Mouse (Mus musculus): Measurements from ENCODE around the gene Trmt61a.
"Not testable (repeated sequence)": the region's sequence is repeated elsewhere in the genome, so short reads cannot be mapped to it uniquely, and the experiment has no call there.

Trmt61a gene

DNA sequence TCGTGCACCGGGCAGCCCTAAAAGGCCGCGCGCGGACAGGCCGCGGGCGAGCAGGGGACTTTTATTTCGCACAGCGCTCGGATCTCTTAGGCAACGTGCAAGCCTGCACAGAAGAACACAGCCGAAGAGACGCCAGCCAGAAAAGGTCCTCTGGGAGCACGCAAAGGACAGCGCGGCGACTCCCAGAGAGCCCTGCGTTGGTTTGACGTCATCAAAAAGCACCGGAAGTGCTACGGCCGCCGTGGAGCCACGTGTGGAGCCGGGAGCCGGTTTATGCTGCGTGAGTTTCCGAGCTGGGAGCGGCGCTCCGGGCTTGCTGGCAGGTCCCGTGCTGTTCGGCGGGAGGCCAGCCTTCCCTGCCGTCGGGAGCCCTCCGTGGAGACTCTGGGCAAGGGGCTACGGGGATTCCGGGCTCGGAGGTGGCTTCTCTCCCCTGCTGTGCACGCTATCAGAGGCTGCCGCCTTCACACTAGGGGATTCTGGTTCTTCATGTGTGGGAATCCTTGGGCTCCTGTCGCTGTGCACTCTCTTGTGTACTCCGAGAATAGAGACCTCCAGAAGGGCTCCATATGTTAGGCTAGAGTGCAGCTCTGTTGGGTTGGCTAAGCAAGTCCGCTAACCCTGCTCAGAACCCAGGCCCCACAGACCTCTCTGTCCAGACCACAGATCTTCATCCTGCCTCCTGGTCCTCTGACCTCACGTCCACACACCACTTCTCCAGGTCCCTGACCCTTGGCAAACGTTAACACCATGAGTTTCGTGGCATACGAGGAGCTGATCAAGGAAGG is at the start of gene Trmt61a:
Gene Trmt61a, plus strand, starts transcription at position 224 of the 788 bp plus-strand sequence.
- peak; percentile 90 for DNase-seq

DNA sequence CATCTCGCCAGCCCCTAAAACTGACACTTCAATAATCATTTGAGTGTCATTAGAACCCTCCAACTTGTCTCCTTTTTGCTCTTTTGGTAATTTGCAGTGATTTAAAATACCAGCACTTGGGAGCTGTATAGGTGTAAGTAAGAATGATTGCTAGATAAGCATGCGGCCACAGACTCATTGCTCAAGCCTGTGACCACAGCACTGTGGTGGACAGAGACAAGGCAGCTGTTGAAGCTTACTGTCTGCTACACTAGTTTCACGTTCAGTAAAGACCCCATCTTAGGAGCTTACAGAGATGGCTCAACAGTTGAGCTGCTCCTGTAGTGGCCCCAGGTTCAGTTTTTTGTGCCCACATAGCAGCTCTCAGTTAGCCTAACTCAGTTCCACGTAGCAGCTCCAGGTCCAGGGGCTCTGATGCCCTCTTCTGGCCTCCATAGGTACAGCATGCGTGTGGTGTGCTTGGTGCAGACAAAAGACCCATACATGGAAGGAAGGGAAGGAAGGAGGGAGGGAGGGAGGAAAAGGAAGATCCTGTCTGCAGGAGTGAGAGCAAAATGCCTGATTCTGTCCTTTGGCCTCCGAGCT is 29.8 kb upstream of the Trmt61a start:
- DNase-seq, result peak; percentile 67

DNA sequence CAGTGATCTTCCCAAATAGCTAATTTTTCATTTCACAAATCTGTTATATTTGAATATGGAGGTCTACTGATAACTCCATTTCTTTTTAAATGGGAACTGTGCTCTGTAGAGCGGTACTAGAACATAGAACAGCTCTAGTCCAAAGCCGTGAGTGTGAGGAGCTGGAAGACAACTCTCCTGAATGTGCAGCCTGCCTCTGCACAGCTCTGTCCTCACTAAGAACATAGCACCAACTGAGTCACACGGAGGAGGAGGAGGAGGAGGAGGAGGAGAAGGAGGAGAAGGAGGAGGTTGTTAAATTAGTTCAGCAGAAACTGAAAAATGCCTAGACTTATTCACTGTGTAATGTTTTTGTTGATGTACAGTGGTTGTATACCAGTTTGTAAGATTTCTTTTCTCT is 25.0 kb upstream of the Trmt61a start:
- DNase-seq, result no peak

DNA sequence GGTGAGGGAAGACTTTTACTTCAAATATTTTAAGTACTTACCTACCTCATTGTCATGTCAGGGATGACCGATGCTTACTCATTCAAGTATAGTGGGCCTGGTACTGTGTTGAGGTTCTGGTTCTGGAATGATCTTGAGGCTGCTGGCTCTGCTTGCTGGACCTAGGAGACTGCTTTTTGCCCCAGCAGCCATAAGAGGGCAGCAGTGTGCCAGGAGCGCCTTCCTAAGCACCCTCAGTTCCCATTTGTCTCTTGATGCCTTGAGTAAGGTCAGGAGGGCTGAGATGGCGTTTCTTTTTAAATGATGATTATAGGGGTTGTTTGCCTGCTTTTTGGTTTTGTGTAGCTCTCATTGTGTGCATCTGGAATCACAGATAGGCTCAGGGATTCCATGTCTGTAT is 24.5 kb upstream of the Trmt61a start:
- DNase-seq, result peak; percentile 72

DNA sequence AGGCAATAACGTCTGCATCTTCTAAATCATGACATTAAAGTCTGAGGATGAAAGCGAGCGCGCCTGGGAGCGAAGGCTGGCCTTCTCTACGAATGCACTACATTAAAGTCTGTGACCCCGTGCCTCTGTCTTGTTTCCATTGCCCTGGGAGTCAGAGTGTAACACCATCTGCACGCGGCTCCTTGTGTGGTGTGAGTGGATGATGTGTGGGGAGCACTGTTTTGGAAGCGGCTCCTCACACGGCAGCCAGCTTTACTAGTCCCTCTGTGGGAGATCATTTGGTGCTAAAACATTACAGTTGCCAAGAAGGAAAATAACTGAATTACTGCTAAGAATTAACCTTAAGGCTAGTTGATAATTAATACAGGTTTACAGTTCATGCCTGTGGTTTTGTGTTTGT is 22.2 kb upstream of the Trmt61a start:
- no peak for DNase-seq

DNA sequence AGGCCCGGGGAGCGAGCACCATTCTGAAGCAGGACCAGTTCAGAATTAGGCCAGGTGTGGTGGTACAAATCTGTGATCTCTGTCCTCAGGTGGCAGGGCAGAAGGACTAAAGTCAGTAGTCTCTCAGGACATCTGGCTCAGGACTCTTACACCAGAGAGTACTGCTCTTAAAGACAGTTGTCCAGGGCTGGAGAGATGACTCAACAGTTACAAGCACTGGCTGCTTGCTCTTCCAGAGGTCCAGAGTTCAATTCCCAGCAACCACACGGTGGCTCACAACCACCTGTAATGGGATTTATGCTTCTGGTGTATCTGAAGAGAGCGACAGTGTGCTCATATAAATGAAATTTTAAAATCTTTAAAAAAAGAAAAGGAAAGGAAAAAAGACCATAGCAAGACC is 18.6 kb upstream of the Trmt61a start:
- no peak for DNase-seq

DNA sequence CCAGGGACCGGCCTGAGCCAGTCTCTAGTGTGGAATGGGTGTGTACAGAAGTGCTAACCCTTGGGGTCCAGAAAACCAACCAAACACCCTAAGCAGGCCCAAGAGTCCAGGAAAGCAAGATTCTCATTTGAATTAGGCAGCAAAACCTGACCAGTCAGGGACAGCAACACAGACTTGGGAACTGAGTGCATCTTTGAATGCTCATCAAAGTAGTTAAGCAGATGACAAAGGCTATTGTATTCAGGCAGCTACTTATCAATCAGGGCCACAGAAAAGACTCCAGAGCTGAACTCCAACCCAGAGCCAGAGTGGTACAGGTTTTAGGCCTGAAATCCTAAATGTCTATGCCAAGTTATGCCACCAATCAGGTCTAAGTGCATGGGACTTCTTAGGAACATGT is 17.3 kb upstream of the Trmt61a start:
- no peak for DNase-seq

DNA sequence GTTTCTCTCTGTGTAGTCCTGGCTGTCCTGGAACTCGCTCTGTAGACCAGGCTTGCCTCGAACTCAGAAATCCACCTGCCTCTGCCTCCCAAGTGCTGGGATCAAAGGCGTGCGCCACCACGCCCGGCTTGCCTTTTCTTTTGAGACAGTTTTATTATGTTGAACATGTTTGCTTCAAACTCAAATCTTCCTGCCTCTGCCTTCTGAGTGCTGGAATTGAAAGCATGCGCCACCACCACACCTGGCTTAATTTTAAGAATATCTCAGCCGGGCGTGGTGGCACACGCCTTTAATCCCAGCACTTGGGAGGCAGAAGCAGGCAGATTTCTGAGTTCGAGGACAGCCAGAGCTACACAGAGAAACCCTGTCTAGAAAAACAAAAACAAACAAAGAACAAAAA is 16.4 kb upstream of the Trmt61a start:
- not testable (repeated sequence) for DNase-seq

DNA sequence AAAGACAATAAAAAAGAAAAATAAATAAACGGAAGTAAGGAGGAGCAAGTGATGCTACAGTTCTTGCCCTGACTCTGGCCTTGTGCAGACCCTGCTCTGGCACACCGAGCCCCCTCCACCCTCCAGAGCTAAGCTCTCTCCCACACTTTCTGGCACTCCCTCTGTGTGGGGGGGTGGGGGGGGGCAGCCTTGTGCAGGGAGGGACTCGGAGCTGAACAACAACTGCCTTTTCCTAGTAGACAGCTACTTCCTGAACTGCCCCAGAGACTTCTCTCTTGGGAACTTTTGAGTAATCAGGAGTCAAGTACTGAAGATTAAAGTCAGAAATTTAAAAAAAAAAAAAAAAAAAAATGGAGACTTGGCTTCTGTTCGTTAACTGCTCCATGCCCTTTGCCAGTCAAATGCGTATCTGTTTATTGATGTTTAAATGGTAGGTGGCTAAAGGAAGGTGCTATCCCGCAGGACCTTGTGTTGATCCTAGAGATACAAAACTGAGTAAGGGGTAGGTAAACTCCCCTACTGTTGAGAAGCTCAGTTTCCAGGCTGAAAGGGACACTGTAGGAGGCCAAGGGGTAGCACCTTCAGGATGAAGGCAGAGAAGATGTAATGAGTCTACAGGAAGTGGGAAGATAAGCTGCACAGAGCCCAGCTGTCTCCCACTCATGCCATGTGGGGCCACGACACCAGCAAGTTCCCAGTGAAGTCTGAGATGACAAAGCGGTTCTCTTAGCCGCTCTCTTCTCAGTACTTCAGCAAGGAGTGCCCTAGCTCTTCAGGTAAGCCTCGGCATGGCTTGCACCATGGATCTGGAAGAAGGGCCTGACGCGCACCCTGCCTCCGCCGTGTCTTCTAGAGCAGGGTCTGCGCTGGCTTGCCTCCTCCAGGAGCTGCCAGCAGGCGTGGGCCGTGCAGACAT is 14.4 kb upstream of the Trmt61a start:
- no peak for DNase-seq

DNA sequence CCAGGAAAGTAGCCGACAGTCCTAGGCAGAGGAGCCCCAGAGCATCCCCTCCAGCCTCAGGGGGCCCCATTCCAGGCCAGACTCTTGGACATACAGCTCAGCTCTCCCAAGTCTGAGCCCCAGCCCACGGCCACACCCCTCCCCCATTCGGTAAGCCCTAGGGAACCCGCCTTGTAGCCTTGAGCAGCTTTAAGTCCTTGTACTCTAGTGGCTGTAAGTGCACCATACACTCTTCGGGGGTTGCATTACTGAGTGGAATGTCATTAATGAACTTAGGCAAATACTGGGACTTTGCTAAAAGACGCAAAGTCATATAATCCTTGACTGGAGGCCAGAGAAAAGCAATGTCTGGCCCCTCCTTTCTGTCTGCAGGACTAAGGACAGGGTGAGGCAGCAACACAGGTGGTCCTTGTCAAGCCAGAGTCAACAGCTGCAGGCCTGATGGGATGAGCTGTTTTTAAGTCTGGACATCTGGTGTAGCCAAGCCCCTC is 13.7 kb upstream of the Trmt61a start:
- no peak for DNase-seq

DNA sequence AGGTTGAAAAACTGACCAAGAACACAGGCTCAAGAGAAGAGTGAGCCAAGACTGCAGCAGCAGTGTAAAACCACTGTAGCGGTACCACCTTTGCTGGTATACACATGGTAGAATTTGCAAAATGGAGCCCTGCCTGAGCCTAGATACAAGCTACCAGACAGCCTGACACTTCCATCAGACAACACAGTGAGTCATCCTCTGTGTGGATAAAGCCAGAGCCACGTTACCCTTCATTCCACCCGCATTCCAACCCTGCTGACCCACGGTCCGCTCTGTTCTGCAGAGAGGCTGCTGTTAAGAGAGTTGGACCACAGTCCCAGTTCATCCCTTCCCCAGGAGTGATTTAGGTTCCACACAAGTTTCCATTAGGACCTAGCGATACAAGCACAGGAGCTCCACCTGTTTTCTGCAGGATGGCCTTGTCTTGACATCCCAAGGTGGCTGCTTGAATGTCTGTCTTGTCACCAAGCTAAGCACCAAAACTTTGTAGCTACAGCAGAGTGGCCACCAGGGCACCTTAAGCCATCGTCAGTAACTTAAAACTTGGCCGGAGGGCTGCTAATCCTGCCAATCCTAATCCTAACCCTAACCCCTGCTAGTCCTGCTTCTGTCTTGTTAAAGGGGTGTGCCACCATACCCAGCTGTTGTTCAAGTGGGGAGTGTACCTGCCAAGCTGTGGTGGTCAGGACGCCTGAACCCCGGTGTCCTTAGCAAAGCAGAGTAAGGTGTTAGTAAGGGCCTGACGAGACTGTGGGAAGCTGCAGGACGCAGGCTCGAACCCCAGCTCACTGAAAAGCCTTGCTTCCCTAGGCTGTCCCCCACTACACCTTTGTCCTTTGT is 12.6 kb upstream of the Trmt61a start:
- DNase-seq, result no peak

DNA sequence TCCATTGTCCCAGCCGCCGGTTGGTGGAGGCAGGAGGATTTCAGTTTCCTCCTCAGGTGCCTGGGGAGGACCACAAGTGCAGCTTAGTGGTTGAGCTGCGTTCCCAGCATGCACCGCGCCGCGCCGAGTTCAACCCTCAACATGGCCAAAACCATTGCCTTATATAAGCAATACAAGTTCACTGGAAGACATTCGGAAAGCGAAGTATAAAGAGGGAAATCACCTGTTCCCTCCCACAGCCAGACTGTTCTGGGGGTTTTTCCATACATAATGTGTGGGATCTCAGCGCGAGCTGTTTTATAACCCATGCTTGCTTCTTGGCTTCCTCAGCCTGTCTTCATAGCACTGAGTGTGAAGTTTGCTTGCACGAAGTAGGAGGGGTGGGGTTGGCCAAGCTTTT is 11.5 kb upstream of the Trmt61a start:
- DNase-seq, result no peak

DNA sequence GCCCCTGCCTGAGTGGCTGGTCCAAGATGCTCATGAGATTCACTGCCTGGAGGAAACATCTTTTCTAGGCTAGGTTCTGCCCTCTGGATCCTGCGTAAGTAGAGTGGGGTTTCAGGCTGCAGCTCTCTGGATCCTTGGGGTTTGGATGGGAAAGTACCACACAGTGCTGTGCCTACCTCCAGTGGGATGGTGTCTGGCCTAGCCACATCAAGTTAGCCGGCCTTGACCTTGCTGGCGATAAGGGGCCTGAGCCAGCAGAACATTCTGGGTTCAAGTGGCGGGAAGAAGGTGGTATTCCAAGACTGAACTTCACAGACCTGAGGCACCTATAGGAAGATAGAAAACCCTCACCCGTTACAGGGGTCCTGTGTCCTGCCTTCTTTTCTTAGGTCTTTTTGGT is 10.5 kb upstream of the Trmt61a start:
- no peak for DNase-seq

DNA sequence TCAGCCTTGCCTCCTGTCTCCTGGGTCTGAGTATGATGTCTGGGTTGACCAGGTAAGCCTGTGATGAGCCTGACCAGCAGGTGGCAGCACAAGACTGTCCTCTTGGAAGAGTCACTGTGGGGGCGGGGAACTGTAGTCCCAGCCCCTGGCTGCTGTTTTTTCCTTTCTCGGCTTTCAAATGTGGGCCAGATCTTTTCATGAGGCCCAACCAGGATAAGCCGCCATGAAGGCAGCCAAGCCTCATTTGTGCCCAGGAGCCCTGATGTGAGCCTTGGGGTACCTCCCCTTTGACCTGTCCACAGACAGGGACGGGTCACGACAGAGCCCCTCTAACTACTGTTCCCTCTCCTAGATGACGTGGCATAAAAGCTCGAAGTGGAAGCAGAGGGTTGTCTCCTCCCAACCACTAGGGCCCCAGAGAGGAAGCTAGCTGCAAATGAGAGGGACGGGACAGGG is 9.4 kb upstream of the Trmt61a start:
- DNase-seq, result peak; percentile 100

DNA sequence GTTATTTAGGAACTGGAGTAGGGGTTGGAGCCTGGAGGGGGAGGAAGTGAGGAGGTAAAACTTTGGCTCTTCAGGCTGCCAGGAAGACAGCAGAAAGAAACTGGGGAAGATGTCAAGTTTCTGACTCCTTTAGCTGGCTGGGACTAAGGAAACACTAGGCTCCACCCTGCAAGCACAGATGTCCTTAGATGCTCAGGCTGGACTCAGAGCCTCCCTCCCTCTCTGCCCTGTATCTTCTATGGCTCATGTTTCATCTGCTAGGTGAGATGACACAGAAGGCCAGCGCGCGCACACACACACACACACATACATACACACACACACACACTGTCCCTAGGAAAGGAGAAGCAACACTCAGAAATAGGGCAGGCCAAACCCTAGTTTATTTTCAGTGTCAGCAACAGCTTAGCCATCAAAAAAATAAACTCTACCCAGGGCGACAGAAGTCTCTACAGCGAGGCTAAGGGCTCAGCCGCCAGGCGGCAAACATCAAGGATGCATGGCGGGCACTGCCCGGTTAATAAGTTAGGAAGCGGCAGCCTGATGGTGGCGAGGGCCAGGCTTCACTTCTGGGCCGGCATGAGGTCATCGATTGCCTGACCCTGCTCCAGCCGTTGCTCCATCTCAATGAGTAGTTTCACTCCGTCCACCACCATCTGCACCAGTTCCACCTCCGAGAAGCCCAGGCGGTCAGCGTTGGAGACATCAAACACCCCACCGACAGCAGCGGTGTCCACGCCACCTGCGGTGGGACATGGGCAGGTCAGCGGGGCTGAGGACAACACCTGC is 8.7 kb upstream of the Trmt61a start:
- DNase-seq, result no peak

DNA sequence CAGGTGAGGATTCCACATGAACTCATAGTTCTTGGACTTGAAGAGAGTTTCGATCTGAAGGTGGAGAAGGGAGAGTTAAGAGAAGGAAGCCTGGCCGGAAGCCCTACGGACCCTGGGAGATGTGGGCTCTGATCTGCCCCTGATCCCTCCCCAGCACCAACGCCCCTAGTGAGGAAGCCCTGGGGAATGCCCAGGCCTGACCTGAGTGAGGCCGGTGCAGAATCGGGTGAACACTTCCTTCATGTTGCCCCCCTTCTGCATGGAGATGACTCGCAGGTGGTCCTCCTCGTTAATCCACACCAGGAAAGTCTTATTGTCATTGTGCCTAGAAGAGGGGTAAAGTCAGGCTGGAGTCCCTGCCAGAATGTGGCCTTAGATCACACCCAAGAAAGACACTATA is 7.9 kb upstream of the Trmt61a start:
- no peak for DNase-seq

DNA sequence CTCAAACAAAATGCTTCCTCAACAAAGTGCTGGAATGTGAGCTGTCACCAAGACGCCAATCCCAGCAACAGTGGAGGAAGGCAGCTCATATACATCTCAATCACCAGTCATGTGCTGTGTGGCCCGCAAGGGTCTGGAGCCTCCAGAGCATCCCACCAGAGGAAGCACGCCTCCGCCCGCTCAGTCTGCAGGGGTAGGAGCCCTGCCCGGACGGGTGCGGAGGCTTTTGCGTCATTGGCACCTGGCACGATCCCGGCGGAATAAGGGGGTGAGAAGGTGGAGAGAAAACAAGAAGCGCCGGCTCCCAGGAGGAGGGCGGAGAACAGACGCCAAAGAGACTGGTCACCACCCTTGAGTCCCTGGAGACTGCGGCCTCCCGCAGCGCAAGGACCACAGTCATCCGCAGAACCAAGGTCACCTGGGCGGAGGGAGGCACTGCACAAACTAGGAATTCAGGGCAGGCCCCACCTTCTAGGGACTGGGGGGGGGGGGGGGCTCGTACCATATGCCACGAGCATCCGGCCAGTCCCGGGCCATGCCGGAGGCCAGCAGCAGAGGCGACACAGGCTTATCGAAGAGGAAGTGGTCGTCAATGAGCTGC is 7.4 kb upstream of the Trmt61a start:
- peak; percentile 38 for DNase-seq

DNA sequence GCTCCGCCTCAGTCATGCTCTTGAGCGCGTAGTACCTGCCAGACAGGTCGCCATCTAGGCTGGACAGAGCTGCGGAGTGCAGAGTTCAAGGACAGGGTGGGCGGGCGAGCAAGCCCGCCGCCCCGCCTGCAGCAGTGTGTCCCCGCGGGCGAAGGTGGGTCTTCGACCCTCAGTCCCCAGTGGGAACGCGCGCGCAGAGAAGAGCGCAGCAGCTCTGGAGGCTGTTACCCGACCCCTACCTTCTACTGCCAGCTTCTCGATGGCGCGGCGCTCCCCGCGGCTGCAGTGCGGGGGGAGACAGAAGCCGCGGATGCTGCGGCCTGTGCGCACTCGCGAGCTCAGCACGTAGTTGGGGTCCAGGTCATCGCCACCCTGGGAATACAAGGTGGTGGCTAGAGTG is 6.9 kb upstream of the Trmt61a start:
- DNase-seq, result peak; percentile 43

DNA sequence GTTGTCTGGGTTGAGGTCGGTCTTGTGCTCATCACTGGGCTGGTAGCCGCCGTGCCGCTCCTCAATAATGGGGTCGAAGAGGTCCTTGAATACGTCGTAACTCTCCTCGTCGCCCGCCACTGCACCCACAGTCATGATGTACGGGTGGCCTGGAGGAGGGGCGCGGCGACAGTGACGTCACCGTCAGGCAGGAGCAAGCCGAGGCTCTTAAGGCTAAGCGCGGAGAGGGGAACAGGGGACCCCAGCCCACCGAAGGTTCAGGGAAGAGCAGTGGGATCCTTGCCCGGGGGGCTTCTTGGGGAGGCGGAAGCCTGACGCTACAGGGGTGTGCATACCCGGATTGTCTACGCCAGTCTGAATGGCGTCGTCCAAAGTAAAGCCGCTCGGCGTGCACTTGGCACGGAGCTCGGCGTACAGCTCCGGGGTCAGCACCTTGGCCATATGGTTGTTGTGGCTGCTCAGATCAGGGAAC is 6.4 kb upstream of the Trmt61a start:
- peak; percentile 82 for DNase-seq

DNA sequence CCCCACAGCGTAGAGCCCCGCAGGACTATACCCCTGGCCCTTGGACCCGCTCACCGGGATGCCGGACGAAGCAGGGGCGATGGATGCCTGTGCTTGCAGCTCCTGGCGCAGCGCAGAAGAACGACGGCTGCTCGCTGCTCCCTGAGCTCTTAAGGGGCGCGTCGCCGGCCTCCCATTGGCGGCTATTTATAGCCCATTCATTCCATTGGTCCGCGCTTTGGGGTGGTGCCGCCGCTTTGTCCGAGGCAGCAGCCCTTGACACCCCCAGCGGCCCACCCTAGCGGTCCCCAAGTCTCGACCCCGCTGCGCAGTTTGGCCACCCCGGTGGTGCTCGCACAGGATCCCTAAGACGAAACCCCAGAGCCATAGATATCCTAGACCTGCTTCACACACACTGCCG is 5.7 kb upstream of the Trmt61a start, which contains the start of gene Ckb:
Gene Ckb, minus strand, starts transcription at position 163 of the 400 bp plus-strand sequence.
- DNase-seq, result peak; percentile 92

DNA sequence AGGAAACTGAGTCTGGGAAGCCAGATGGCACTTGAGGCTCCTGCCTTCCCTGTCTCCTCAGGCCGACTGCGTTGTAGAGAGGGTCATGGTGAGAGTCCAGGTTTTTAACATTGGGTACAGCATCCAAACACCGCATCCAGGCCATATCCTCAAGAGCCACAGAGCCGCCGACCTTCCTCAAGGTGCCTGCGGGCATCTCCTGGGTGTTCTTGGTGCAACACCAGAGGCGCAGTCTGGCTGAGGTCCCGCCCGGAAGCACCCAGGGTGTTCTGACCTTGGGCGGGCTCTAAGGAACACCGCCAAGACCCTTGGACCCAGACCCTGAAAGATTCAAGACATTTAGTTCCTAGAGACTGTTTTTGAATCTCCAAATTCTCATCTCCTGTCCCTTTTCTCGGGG is 5.3 kb upstream of the Trmt61a start:
- peak; percentile 51 for DNase-seq
